Mouse (Mus musculus) liver, adult 2 months (tissue): ENCODE data around the gene Olfr1420. TPM values are rescaled to one million over a fixed set of nuclear protein-coding genes. Genes with fewer than 3 reads are reported as not detected.
A peak's percentile ranks its signal among the peaks of the same experiment; 100 is the strongest.
"Not testable (repeated sequence)": the region's sequence is repeated elsewhere in the genome, so short reads cannot be mapped to it uniquely, and the experiment has no call there.

Experiments
- DNase-seq: peaks from one replicate; pipeline ENCODE4 v3.0.0-alpha.2; 2011; ENCODE audit warnings: low read depth, low spot score; ENCODE audit errors: extremely low read depth
- H3K27ac ChIP-seq: fragments of 200-500 bp; replicated peaks from 2 replicates; pipeline ENCODE4 v1.5.1; 2012; ENCODE audit warnings: low read depth, mild to moderate bottlenecking, control low read depth, inconsistent platforms, low read length; ENCODE audit not compliant: insufficient read depth
- H3K27me3 ChIP-seq: fragments of 200-500 bp; 2 replicates; pipeline ENCODE4 v1.6.1; 2012; ENCODE audit warnings: mild to moderate bottlenecking, moderate library complexity, low read length, inconsistent platforms; ENCODE audit not compliant: control insufficient read depth, insufficient read depth
- H3K36me3 ChIP-seq: fragments of 200-500 bp; 2 replicates; pipeline ENCODE4 v1.6.1; 2012; ENCODE audit warnings: low read length, inconsistent platforms; ENCODE audit not compliant: control insufficient read depth, insufficient read depth
- H3K4me1 ChIP-seq: fragments of 200-500 bp; 2 replicates; pipeline ENCODE4 v1.6.1; 2011; ENCODE audit warnings: low read length; ENCODE audit not compliant: control insufficient read depth, insufficient read depth
- H3K4me3 ChIP-seq: fragments of 200-500 bp; 2 replicates; pipeline ENCODE4 v1.5.1; 2011; ENCODE audit warnings: low read depth, mild to moderate bottlenecking, control low read depth, low read length, moderate library complexity; ENCODE audit not compliant: insufficient read depth
- H3K79me2 ChIP-seq: fragments of 200-500 bp; 2 replicates; pipeline ENCODE4 v1.6.1; 2012; ENCODE audit warnings: inconsistent platforms, mild to moderate bottlenecking, low read length, moderate library complexity; ENCODE audit not compliant: control insufficient read depth, insufficient read depth
- H3K9ac ChIP-seq: fragments of 200-500 bp; 2 replicates; pipeline ENCODE4 v1.6.1; 2012; ENCODE audit warnings: low read depth, mild to moderate bottlenecking, control low read depth, inconsistent platforms, low read length
- CTCF ChIP-seq: fragments of 200-500 bp; IDR thresholded peaks from 2 replicates; pipeline ENCODE4 v1.5.1; 2011; ENCODE audit warnings: low read depth, low read length, control low read depth
- POLR2A ChIP-seq: fragments of 200-500 bp; IDR thresholded peaks from 2 replicates; pipeline ENCODE4 v1.6.1; 2011; ENCODE audit warnings: low read length, control low read depth; ENCODE audit not compliant: insufficient read depth; ENCODE audit errors: extremely low read depth
- WGBS: fragments of 180-500 bp; shearing (Covaris S2); methylation state at CpG from one replicate; pipeline ENCODE4 v1.1.7; 2018; 5-methylcytosine and 5-hydroxymethylcytosine counted together
- polyA plus RNA-seq: library from polyadenylated mRNA; depleted of rRNA; stranded (reverse); fragments of >200 nt; gene quantifications from 2 replicates; pipeline ENCODE4 v1.2.3, GENCODE M21; 2012
- total RNA-seq: library from RNA; depleted of rRNA; stranded (reverse); fragments of >200 nt; gene quantifications from 2 replicates; pipeline ENCODE4 v1.2.3, GENCODE M21; 2014

Olfr1420 gene
- total and polyA plus RNA-seq, 2 experiments: not detected

GRCm38 (mm10) chr19:11912533-11913121, 26.3 kb downstream of the Olfr1420 start:
- Histone ChIP-seq H3K4me3 (peak overlapping the region; percentile 97), H3K4me1 (peaks cover 3% of the 10 kb centered on the region), H3K27me3 (no peaks in the 10 kb centered on the region), H3K27ac (peak overlapping the region; percentile 88), H3K36me3 (peaks cover 9% of the 10 kb centered on the region), H3K79me2 (peaks cover 10% of the 10 kb centered on the region; the same call in 1 of the 2 replicates), H3K9ac (peak overlapping the region; percentile 94)
- DNase-seq: peak; percentile 45
- no peak for TF ChIP-seq CTCF
- no peak for TF ChIP-seq POLR2A
- under 1% methylated on average over 47 of the region's 54 CpGs for WGBS

DNA sequence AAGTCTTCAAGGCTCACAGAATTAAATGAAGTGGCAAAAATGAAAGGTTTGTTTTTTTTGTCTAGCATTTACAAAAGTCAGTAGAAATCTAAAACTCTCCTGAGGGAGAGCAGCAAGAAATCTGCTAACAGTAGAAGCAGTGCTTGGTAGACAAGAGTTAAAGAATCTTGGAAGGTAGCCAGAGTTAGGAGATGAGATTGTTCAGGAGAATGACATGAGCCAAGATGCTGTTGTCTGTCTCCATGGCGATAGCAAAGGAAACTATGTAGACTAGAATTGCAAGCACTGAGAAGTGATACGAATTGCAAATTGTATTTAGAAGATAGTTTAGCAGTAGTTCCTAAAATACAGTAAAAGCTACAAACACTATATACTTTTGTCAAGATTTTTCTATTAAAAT, 29.4 kb downstream of the Olfr1420 start:
- H3K9ac ChIP-seq: no peak overlapping the region
- TF ChIP-seq CTCF (no peak), POLR2A (no peak)
- H3K36me3 ChIP-seq: peaks cover 19% of the 10 kb centered on the region
- no peaks in the 10 kb centered on the region for H3K27me3 ChIP-seq
- peak; percentile 82 for DNase-seq
- no peak overlapping the region for H3K27ac ChIP-seq
- H3K4me1 ChIP-seq: peaks cover 3% of the 10 kb centered on the region
- no peak overlapping the region for H3K4me3 ChIP-seq
- peaks cover 10% of the 10 kb centered on the region; the same call in 1 of the 2 replicates for H3K79me2 ChIP-seq
- 5% methylated on average over 2 of the region's 2 CpGs for WGBS

DNA sequence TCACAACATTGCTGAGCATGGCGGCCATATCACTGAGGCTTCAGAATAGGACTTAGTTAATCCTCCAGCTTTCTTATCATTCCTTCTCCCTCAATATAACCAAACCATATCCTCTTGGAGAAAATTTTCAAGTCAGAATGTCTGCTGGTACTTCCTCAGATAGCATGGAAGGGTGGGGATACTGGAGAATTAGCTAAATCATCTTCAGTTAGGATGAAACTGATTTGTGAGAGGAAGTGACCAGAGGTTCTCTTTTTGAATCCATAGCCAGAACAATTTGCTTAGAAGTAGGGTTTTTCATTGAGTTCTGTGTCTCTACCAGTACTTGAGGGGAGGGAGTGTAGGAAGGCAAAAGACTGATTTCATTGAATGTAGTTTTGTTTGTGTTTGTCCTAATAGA, 35.7 kb downstream of the Olfr1420 start:
- H3K36me3 ChIP-seq: peaks cover 57% of the 10 kb centered on the region
- H3K4me1 ChIP-seq: no peaks in the 10 kb centered on the region
- H3K4me3 ChIP-seq: no peak overlapping the region
- no peak overlapping the region for H3K9ac ChIP-seq
- TF ChIP-seq POLR2A (no peak), CTCF (no peak)
- 96% methylated on average over 1 of the region's 1 CpGs for WGBS
- no peaks in the 10 kb centered on the region for H3K27me3 ChIP-seq
- DNase-seq: no peak
- H3K79me2 ChIP-seq: peaks cover 3% of the 10 kb centered on the region; the same call in 1 of the 2 replicates
- H3K27ac ChIP-seq: no peak overlapping the region

DNA sequence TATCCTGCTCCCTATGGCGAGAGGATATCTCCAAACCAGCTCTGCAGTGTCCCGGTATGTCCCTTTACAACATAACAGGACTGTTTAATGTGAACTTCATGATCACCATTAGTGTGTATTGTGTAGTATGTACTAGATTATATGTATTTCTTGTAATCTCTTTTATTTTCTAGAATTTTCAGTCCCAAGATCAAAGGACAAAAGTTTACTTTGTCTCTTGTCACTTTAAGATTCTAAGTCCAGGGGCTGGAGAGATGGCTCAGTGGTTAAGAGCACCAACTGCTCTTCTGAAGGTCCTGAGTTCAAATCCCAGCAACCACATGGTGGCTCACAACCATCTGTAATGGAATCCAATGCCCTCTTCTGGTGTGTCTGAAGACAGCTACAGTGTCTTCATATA, 36.1 kb downstream of the Olfr1420 start:
- WGBS: 98% methylated on average over 2 of the region's 2 CpGs
- not testable (repeated sequence) for H3K79me2 ChIP-seq, H3K27me3 ChIP-seq, H3K27ac ChIP-seq, DNase-seq, H3K9ac ChIP-seq, H3K4me1 ChIP-seq, H3K4me3 ChIP-seq
- H3K36me3 ChIP-seq: peaks cover 57% of the 10 kb centered on the region

GRCm38 (mm10) chr19:11926380-11926779, 40.0 kb downstream of the Olfr1420 start:
- no peak for DNase-seq
- H3K27me3 ChIP-seq: no peaks in the 10 kb centered on the region
- no peaks in the 10 kb centered on the region for H3K79me2 ChIP-seq
- peaks cover 66% of the 10 kb centered on the region for H3K36me3 ChIP-seq
- H3K4me1 ChIP-seq: no peaks in the 10 kb centered on the region
- H3K27ac ChIP-seq: no peak overlapping the region
- WGBS: 98% methylated on average over 2 of the region's 2 CpGs
- no peak overlapping the region for H3K9ac ChIP-seq
- no peak for TF ChIP-seq POLR2A
- no peak for TF ChIP-seq CTCF
- H3K4me3 ChIP-seq: no peak overlapping the region

- H3K27ac ChIP-seq: no peak overlapping the region
- peaks cover 63% of the 10 kb centered on the region for H3K36me3 ChIP-seq
- 90% methylated on average over 4 of the region's 4 CpGs for WGBS
- DNase-seq: no peak
- no peak for TF ChIP-seq POLR2A
- TF ChIP-seq CTCF: no peak
- no peaks in the 10 kb centered on the region for H3K79me2 ChIP-seq
- H3K4me3 ChIP-seq: no peak overlapping the region
- H3K9ac ChIP-seq: no peak overlapping the region
- H3K4me1 ChIP-seq: no peaks in the 10 kb centered on the region
- no peaks in the 10 kb centered on the region for H3K27me3 ChIP-seq
Observed at GRCm38 (mm10) chr19:11928025-11928748, 41.8 kb downstream of the Olfr1420 start.

DNA sequence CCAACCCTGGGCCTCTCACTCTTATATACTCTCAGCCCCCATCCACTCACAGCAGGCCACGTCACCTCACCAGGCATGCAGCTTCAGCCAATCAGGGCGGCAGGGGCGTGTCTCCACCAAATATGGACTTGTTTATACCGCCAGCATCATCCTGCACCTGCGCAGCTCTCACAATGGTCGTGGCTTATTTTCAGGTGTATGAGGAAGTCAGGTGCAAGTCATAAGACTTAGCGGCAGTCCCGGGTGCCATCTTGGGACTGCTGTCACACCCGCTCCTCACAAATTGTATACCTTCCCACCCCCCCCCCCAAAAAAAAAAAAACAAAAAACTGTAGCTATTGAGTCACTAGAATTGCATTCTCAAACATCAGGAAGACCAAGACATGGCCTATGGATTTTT, 60.1 kb downstream of the Olfr1420 start:
- not testable (repeated sequence) for H3K4me1 ChIP-seq, H3K79me2 ChIP-seq, H3K27ac ChIP-seq, DNase-seq, H3K27me3 ChIP-seq, H3K4me3 ChIP-seq, H3K9ac ChIP-seq
- peaks cover 32% of the 10 kb centered on the region for H3K36me3 ChIP-seq
- WGBS: 92% methylated on average over 9 of the region's 9 CpGs
